Mouse (Mus musculus): Measurements from ENCODE around the gene Trio. TPM values are rescaled to one million over a fixed set of nuclear protein-coding genes. Genes with fewer than 3 reads are reported as not detected.

Gene Trio
- polyA plus RNA-seq, 1 experiment from 2014 or later = 65.1 TPM

DNA sequence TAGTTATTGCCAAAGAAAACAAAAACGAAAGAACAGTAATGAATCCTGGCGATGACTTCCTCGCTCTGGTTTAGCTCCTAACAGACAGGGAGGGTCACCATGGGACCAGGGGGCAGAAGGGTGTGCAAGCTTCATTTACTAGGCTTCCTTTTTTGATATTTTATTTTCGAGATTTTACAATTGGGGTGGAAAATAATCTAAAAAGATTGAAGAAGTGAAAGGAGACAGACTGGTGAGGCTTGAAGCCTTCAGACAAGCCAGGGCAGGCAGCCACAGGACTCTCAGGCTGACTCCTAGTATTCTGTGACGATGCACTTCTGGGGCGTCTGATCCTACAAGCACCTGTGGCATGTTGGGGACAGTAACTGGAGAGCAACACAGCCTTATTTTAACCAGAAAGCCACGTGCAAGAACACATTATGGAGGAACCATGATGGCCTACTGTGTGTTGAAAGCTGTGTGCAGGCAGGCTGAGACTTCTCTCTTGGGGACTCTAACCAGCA is 253.5 kb downstream of the Trio start:
- Histone ChIP-seq H3K27me3 (ENCODE audit: control insufficient read depth, insufficient read depth, low read length) (no peaks in the 10 kb centered on the region), H3K27ac (ENCODE audit: low read depth, low read length) (no peak overlapping the region), H3K4me2 (ENCODE audit: low read depth, low read length) (no peak overlapping the region), H3K36me3 (ENCODE audit: control insufficient read depth, insufficient read depth, low read length) (peaks cover 32% of the 10 kb centered on the region), H3K9me3 (ENCODE audit: control insufficient read depth, low read length) (no peaks in the 10 kb centered on the region), H3K4me1 (ENCODE audit: control insufficient read depth, insufficient read depth, low read length) (peaks cover 27% of the 10 kb centered on the region), H3K9ac (replicated peaks; ENCODE audit: low read depth, low read length) (no peak overlapping the region), H3K4me3 (ENCODE audit: low read depth, low read length) (no peak overlapping the region)
- no peak for ATAC-seq (ENCODE audit: low read depth)
- WGBS = 80% methylated on average over 7 of the region's 7 CpGs

DNA sequence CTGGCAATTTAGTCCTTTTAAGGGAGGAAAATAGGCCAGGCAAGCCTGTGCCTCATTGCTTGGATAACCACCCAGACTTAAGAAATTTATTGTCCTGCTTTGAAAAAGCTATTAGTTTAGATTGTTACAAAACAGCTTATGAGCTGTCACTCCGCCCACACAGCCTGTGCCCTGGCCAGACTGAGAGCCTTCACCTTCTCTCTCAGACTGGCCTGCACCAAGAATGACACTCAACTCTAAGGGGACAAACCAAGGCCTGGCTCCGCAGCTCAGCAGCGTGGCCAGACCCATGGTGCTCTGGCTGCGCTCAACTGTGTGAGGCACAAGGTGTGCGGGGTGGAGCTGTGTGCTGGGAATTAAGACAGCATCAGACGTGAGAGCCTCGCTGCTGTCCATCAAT is 254.1 kb downstream of the Trio start:
- ATAC-seq (ENCODE audit: low read depth) = no peak
- no peak overlapping the region for H3K4me2 ChIP-seq (ENCODE audit: low read depth, low read length)
- H3K9me3 ChIP-seq (ENCODE audit: control insufficient read depth, low read length) = no peaks in the 10 kb centered on the region
- 75% methylated on average over 7 of the region's 7 CpGs for WGBS
- peaks cover 37% of the 10 kb centered on the region for H3K36me3 ChIP-seq (ENCODE audit: control insufficient read depth, insufficient read depth, low read length)
- no peak overlapping the region for H3K4me3 ChIP-seq (ENCODE audit: low read depth, low read length)
- peaks cover 21% of the 10 kb centered on the region for H3K4me1 ChIP-seq (ENCODE audit: control insufficient read depth, insufficient read depth, low read length)
- H3K27ac ChIP-seq (ENCODE audit: low read depth, low read length) = no peak overlapping the region
- H3K9ac ChIP-seq (replicated peaks; ENCODE audit: low read depth, low read length) = no peak overlapping the region
- H3K27me3 ChIP-seq (ENCODE audit: control insufficient read depth, insufficient read depth, low read length) = no peaks in the 10 kb centered on the region

DNA sequence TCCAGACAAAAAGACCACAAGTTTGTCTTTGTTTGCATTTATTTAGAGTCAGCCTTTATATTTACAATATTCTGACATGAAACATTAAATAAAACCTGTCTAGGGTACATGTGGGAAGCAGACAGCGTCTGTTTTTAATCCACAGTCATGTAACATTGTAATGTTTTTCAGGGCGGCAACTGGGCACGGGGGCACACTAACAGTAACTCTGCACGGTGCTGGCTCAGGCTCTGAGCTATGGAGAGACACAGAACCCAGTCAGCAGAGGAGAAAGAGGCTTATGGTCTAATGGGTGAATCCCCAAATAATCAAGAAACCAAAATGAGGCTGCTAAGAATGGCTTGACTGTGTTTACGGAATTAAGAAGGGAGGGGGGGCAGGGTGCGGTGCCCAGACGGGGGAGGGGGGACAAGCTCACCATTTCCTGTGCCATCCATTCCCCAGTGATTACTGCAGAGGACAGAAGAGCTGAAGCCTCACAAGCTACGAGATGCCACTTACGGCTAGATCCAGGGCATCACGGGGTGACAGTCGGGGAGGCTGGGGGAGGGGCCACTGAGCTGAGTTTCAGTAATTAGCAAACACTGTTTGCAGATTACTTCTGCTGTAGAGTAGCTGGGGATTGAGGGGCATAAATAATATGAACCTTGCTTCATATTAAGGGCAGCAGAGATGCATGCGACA is 255.0 kb downstream of the Trio start:
- no peak overlapping the region for H3K9ac ChIP-seq (replicated peaks; ENCODE audit: low read depth, low read length)
- H3K27ac ChIP-seq (ENCODE audit: low read depth, low read length) = peak overlapping the region; percentile 44
- H3K4me3 ChIP-seq (ENCODE audit: low read depth, low read length) = no peak overlapping the region
- no peaks in the 10 kb centered on the region for H3K9me3 ChIP-seq (ENCODE audit: control insufficient read depth, low read length)
- peaks cover 20% of the 10 kb centered on the region for H3K4me1 ChIP-seq (ENCODE audit: control insufficient read depth, insufficient read depth, low read length)
- H3K27me3 ChIP-seq (ENCODE audit: control insufficient read depth, insufficient read depth, low read length) = no peaks in the 10 kb centered on the region
- no peak overlapping the region for H3K4me2 ChIP-seq (ENCODE audit: low read depth, low read length)
- ATAC-seq (ENCODE audit: low read depth) = peak; percentile 26; the same call in 1 of the 2 replicates
- 49% methylated on average over 12 of the region's 12 CpGs for WGBS
- peaks cover 40% of the 10 kb centered on the region for H3K36me3 ChIP-seq (ENCODE audit: control insufficient read depth, insufficient read depth, low read length)

DNA sequence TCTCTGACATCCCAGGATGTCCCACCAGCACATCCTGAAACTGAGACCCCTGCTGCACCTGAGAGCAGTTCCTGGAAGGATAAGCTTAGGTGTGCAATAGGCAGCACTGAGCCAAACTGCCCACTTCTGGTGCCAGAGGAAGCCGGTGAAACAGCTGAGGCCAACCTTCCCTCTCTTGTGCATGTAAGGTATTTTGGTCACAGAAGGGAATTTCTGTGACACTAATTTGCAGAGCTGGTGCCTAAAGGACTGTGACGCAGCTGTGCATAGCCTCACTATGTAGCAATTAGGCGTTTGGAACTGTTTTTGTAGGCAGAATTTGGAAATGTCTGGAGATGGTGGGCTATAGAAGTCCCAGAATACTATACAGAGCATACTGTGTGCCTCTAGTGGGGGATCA is 264.2 kb downstream of the Trio start:
- H3K9me3 ChIP-seq (ENCODE audit: control insufficient read depth, low read length) = no peaks in the 10 kb centered on the region
- 64% methylated on average over 3 of the region's 3 CpGs for WGBS
- H3K9ac ChIP-seq (replicated peaks; ENCODE audit: low read depth, low read length) = no peak overlapping the region
- peaks cover 45% of the 10 kb centered on the region for H3K36me3 ChIP-seq (ENCODE audit: control insufficient read depth, insufficient read depth, low read length)
- H3K4me1 ChIP-seq (ENCODE audit: control insufficient read depth, insufficient read depth, low read length) = peaks cover 8% of the 10 kb centered on the region; the same call in 1 of the 2 replicates
- no peak overlapping the region for H3K4me2 ChIP-seq (ENCODE audit: low read depth, low read length)
- ATAC-seq (ENCODE audit: low read depth) = peak; percentile 29; the same call in 1 of the 2 replicates
- H3K27ac ChIP-seq (ENCODE audit: low read depth, low read length) = peak overlapping the region; percentile 55; the same call in 1 of the 2 replicates
- H3K27me3 ChIP-seq (ENCODE audit: control insufficient read depth, insufficient read depth, low read length) = no peaks in the 10 kb centered on the region
- H3K4me3 ChIP-seq (ENCODE audit: low read depth, low read length) = no peak overlapping the region

DNA sequence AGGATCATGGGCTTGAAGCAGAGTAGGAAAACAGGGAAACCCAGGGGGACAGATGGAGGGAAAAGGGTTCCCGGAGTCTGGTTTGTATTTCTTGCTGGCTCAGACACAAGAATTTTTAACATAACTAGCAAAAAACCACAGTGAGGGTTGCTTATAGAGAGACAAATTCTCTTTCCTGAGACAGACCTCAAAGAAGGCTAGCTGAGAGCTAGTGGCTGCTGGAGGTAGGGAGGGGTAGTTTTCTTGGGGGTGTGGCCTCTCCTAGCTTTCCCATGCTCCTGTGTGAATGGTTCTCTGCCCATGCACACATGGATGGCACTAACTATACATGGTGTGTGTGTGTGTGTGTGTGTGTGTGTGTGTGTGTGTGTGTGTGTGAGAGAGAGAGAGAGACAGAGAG is 265.0 kb downstream of the Trio start:
- Histone ChIP-seq H3K4me3 (ENCODE audit: low read depth, low read length) (no peak overlapping the region), H3K9ac (replicated peaks; ENCODE audit: low read depth, low read length) (no peak overlapping the region), H3K36me3 (ENCODE audit: control insufficient read depth, insufficient read depth, low read length) (peaks cover 51% of the 10 kb centered on the region), H3K27ac (ENCODE audit: low read depth, low read length) (peak overlapping the region; percentile 35; the same call in 1 of the 2 replicates), H3K27me3 (ENCODE audit: control insufficient read depth, insufficient read depth, low read length) (no peaks in the 10 kb centered on the region), H3K4me2 (ENCODE audit: low read depth, low read length) (no peak overlapping the region), H3K9me3 (ENCODE audit: control insufficient read depth, low read length) (no peaks in the 10 kb centered on the region), H3K4me1 (ENCODE audit: control insufficient read depth, insufficient read depth, low read length) (peaks cover 8% of the 10 kb centered on the region; the same call in 1 of the 2 replicates)
- 92% methylated on average over 1 of the region's 1 CpGs for WGBS
- no peak for ATAC-seq (ENCODE audit: low read depth)

DNA sequence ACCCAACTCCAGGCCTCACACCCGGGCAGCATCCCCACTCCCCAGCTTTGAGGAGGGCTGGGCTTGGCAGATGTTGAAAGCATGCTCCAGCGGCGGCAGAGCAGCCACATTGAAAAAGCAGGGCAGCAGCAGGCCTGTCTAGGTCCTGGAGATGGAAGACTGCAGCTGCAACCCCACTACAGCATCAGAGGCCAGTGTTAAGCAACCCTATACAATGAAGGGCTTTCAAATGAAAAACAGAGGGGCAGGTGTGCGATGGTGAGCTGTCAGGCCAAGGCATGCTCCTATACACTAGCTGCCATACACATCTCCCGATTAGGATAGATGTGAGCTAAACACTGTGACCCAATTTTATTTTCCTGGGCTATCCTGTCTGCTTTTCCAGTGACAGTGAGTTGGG is 265.8 kb downstream of the Trio start:
- WGBS = 66% methylated on average over 5 of the region's 5 CpGs

DNA sequence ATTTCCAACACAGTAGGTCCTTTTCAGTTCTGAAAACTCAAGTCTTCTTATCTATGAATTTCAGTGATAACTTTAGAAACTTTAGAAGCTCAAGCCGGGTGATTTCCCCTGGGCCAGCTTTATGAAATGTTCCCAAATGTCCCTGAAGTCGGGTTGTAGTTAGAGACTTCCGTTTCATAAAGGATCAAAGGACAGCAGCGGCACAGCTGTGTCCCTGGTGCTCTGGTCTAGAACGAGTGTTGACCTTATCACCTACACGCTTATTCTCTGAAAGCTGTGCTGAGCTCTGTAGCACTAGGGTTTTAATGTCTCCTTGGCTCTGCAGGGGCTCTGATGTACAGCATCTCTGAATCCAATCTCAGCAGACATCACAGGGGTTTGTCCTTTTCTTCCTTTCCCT is 267.0 kb downstream of the Trio start:
- WGBS = 67% methylated on average over 6 of the region's 6 CpGs
- Histone ChIP-seq H3K36me3 (ENCODE audit: control insufficient read depth, insufficient read depth, low read length) (peaks cover 52% of the 10 kb centered on the region), H3K27me3 (ENCODE audit: control insufficient read depth, insufficient read depth, low read length) (no peaks in the 10 kb centered on the region), H3K9me3 (ENCODE audit: control insufficient read depth, low read length) (no peaks in the 10 kb centered on the region), H3K4me1 (ENCODE audit: control insufficient read depth, insufficient read depth, low read length) (peaks cover 6% of the 10 kb centered on the region; the same call in 1 of the 2 replicates), H3K4me3 (ENCODE audit: low read depth, low read length) (no peak overlapping the region), H3K27ac (ENCODE audit: low read depth, low read length) (no peak overlapping the region), H3K4me2 (ENCODE audit: low read depth, low read length) (no peak overlapping the region), H3K9ac (replicated peaks; ENCODE audit: low read depth, low read length) (no peak overlapping the region)
- ATAC-seq (ENCODE audit: low read depth) = no peak

More for the DNA sequence above, 265.8 kb downstream of the Trio start:
- H3K36me3 ChIP-seq (ENCODE audit: control insufficient read depth, insufficient read depth, low read length) = peaks cover 58% of the 10 kb centered on the region
- ATAC-seq (ENCODE audit: low read depth) = peak; percentile 45; the same call in 1 of the 2 replicates
- no peaks in the 10 kb centered on the region for H3K9me3 ChIP-seq (ENCODE audit: control insufficient read depth, low read length)
- H3K4me3 ChIP-seq (ENCODE audit: low read depth, low read length) = no peak overlapping the region
- H3K9ac ChIP-seq (replicated peaks; ENCODE audit: low read depth, low read length) = no peak overlapping the region
- H3K27me3 ChIP-seq (ENCODE audit: control insufficient read depth, insufficient read depth, low read length) = no peaks in the 10 kb centered on the region
- no peak overlapping the region for H3K4me2 ChIP-seq (ENCODE audit: low read depth, low read length)
- H3K4me1 ChIP-seq (ENCODE audit: control insufficient read depth, insufficient read depth, low read length) = peaks cover 8% of the 10 kb centered on the region; the same call in 1 of the 2 replicates
- 0 out of 2 replicates have a peak overlapping the region, but pooled peaks have one; percentile 35 for H3K27ac ChIP-seq (ENCODE audit: low read depth, low read length)

DNA sequence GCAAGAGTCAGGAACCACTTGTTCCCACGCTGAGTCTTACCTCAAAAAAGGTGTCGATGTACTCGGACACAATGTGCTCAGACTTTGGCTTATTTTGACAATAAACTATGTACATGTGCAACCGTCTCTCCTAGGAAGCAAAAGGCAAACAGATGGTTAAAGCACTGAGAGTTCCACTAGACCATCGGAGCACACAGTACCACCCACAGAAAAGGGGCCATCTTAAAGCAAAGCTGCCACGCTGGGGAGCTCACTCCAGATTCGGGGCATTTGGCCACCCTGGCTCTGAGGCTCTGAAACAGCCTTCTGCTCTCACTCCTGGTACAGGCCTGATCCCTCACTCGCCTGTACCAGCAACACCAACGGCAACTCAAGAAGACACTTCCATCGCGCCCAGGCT is 269.2 kb downstream of the Trio start:
- Histone ChIP-seq H3K9me3 (ENCODE audit: control insufficient read depth, low read length) (no peaks in the 10 kb centered on the region), H3K9ac (replicated peaks; ENCODE audit: low read depth, low read length) (no peak overlapping the region), H3K27me3 (ENCODE audit: control insufficient read depth, insufficient read depth, low read length) (no peaks in the 10 kb centered on the region), H3K4me2 (ENCODE audit: low read depth, low read length) (no peak overlapping the region), H3K27ac (ENCODE audit: low read depth, low read length) (no peak overlapping the region), H3K4me1 (ENCODE audit: control insufficient read depth, insufficient read depth, low read length) (peaks cover 3% of the 10 kb centered on the region; the same call in 1 of the 2 replicates), H3K4me3 (ENCODE audit: low read depth, low read length) (no peak overlapping the region), H3K36me3 (ENCODE audit: control insufficient read depth, insufficient read depth, low read length) (peaks cover 61% of the 10 kb centered on the region)
- ATAC-seq (ENCODE audit: low read depth) = no peak
- WGBS = 92% methylated on average over 11 of the region's 11 CpGs

DNA sequence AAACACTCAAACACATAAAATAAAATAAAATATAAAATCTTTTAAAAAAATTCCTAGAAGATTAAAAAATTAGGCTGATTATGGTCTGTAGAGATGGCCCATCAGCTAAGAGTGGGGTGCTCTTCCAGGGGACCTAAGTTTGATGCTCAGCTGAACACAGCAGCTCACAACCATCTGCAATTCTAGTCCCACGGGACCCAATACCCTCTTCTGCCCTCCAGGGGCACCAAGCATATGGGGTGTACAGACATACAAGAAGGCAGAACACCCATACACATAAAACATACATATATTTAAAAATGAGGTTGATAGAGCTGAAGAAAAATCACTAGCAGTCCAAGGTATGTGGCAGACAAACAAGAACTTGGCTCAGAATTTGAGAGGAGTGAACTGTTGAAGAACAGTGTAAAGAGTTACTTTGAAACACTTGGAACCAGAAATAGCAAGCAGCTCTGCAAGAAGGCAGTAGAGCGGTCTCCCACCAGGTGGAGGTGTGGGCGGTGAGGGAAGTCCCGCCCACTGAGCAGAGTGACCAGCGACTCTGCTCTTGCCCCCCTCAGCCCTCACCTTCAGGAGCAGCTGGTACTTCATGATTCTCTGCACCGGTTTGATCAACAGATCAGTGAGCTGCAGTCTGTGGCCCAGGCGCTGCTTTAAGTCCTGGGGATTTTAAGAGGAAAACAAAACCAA is 270.9 kb downstream of the Trio start:
- Histone ChIP-seq H3K36me3 (ENCODE audit: control insufficient read depth, insufficient read depth, low read length) (peaks cover 73% of the 10 kb centered on the region), H3K4me1 (ENCODE audit: control insufficient read depth, insufficient read depth, low read length) (no peaks in the 10 kb centered on the region), H3K4me3 (ENCODE audit: low read depth, low read length) (no peak overlapping the region), H3K9ac (replicated peaks; ENCODE audit: low read depth, low read length) (no peak overlapping the region), H3K27ac (ENCODE audit: low read depth, low read length) (no peak overlapping the region), H3K27me3 (ENCODE audit: control insufficient read depth, insufficient read depth, low read length) (no peaks in the 10 kb centered on the region), H3K4me2 (ENCODE audit: low read depth, low read length) (no peak overlapping the region), H3K9me3 (ENCODE audit: control insufficient read depth, low read length) (no peaks in the 10 kb centered on the region)
- ATAC-seq (ENCODE audit: low read depth) = no peak
- WGBS = 91% methylated on average over 7 of the region's 7 CpGs
